9 mouse cellular contexts compared by ENCODE assay signal in genomic region chr9:83647919-83648705, GRCm38 (mm10).
DNase-seq lines count a peak whose midpoint lies in the region; ATAC-seq and TF ChIP-seq lines count a peak whose summit lies in the region.
"Had no signal": no experiment of that assay in that cellular context is flagged by ENCODE, and none has a peak within 500 bp of the region (broad histone marks: within the 10 kb centered on the region; RNA-seq: fewer than 3 reads in every experiment).

No protein-coding gene starts in this region.

- H3K4me2 ChIP-seq in hindbrain, embryonic 12.5 days (replicated peaks) = no peak overlapping the region
- no peak overlapping the region for H3K4me2 ChIP-seq in midbrain, embryonic 13.5 days (replicated peaks)

- H3K9me3 ChIP-seq in ES-E14 (ENCODE audit: control insufficient read depth, insufficient read depth, low read depth, low read length) = no peaks in the 10 kb centered on the region
- H3K9me3 ChIP-seq in hindbrain, embryonic 12.5 days (replicated peaks) = no peaks in the 10 kb centered on the region
- H3K9me3 ChIP-seq in midbrain, embryonic 13.5 days = no peaks in the 10 kb centered on the region

- H3K9ac ChIP-seq in ES-E14 (ENCODE audit: insufficient read depth, low read depth, low read length, poor library complexity, severe bottlenecking) = no peak overlapping the region
- no peak overlapping the region for H3K9ac ChIP-seq in hindbrain, embryonic 12.5 days
- no peak overlapping the region for H3K9ac ChIP-seq in midbrain, embryonic 13.5 days (replicated peaks)

- H3K36me3 ChIP-seq in ES-E14 (ENCODE audit: control insufficient read depth, insufficient read depth, low read length, poor library complexity, severe bottlenecking) = no peaks in the 10 kb centered on the region
- H3K36me3 ChIP-seq in hindbrain, embryonic 12.5 days = no peaks in the 10 kb centered on the region
- no peaks in the 10 kb centered on the region for H3K36me3 ChIP-seq in midbrain, embryonic 13.5 days

- no peak for TF ChIP-seq CTCF in brain, embryonic 14.5 days (IDR thresholded peaks at IDR 0.05; ENCODE audit: borderline replicate concordance, extremely low read depth, insufficient read depth, insufficient read length)

- H3K27me3 ChIP-seq in hindbrain, embryonic 12.5 days = no peaks in the 10 kb centered on the region
- no peaks in the 10 kb centered on the region for H3K27me3 ChIP-seq in midbrain, embryonic 13.5 days

- no peaks in the 10 kb centered on the region for H3K4me1 ChIP-seq in ES-E14 (ENCODE audit: control insufficient read depth in 2 of 2, insufficient read depth in 2 of 2, low read length in 2 of 2, poor library complexity in 1 of 2)
- peaks cover 16% of the 10 kb centered on the region for H3K4me1 ChIP-seq in hindbrain, embryonic 12.5 days
- H3K4me1 ChIP-seq in midbrain, embryonic 13.5 days (replicated peaks) = peaks cover 29% of the 10 kb centered on the region

- H3K4me3 ChIP-seq in ES-E14 (ENCODE audit: insufficient read depth in 1 of 2, low read depth in 1 of 2, low read length in 2 of 2, poor library complexity in 1 of 2, severe bottlenecking in 1 of 2) = no peak overlapping the region
- no peak overlapping the region for H3K4me3 ChIP-seq in hindbrain, embryonic 12.5 days
- no peak overlapping the region for H3K4me3 ChIP-seq in midbrain, embryonic 13.5 days (replicated peaks)
- H3K4me3 ChIP-seq: left cerebral cortex, adult 2 months had no signal

- H3K27ac ChIP-seq in ES-E14 (ENCODE audit: insufficient read depth, low read depth, low read length, poor library complexity, severe bottlenecking) = no peak overlapping the region
- H3K27ac ChIP-seq in hindbrain, embryonic 12.5 days = peak overlapping the region; percentile 44; the same call in 1 of the 2 replicates
- H3K27ac ChIP-seq in midbrain, embryonic 13.5 days = peak overlapping the region; percentile 70
- H3K27ac ChIP-seq: left cerebral cortex, adult 2 months had no signal

- no peak for TF ChIP-seq POLR2A in brain, embryonic 14.5 days (IDR thresholded peaks at IDR 0.05; ENCODE audit: borderline replicate concordance, extremely low read depth, insufficient read depth, insufficient read length, poor library complexity, severe bottlenecking)

- WGBS in hindbrain, embryonic 12.5 days = 30% methylated on average over 7 of the region's 7 CpGs
- 20% methylated on average over 7 of the region's 7 CpGs for WGBS in midbrain, embryonic 13.5 days

- ATAC-seq in hindbrain, embryonic 12.5 days (ENCODE audit: low FRiP score) = no peak
- peak; percentile 55 for ATAC-seq in midbrain, embryonic 13.5 days

- DNase-seq in ES-E14 (ENCODE audit: low read depth, low spot score) = no peak
- peak; percentile 83 for DNase-seq in brain, embryonic 14.5 days (ENCODE audit: low read depth)
- DNase-seq in urinary bladder, postnatal 36 days (ENCODE audit: low spot score in 2 of 2) = no peak
- no peak for DNase-seq in spleen, postnatal 36 days (ENCODE audit: low spot score in 2 of 2)
- DNase-seq in right cerebral cortex, postnatal 14 days = no peak
- DNase-seq: kidney, postnatal 25 days had no signal

- in situ Hi-C loops in ES-E14 (cut with MboI; ENCODE audit: low sequenced_read_pairs in 2 of 2, unreplicated experiment in 2 of 2) = no loop called here

TF ChIP-seq in ES-E14, 5 proteins besides CTCF, POLR2A, EP300 and RAD21:
- no peak for TF ChIP-seq ZC3H11A (IDR thresholded peaks at IDR 0.05; ENCODE audit: borderline replicate concordance, low read depth, low read length)
- TF ChIP-seq HCFC1 (IDR thresholded peaks at IDR 0.05; ENCODE audit: borderline replicate concordance, insufficient read depth, low read length) = no peak
- TF ChIP-seq ZNF384 (IDR thresholded peaks at IDR 0.05; ENCODE audit: low read depth, low read length) = peak; percentile 41; the same call in 1 of the 2 replicates
- no peak for TF ChIP-seq CHD2 (IDR thresholded peaks at IDR 0.05; ENCODE audit: low read depth, low read length)
